Mouse (Mus musculus) liver, postnatal 0 days (tissue): Measurements from ENCODE around the gene Ccdc126.

ENCODE experiments used
- CTCF ChIP-seq: sonication (generic); IDR thresholded peaks from 2 replicates; pipeline ENCODE4 v1.5.1; 2016; ENCODE audit warnings: antibody characterized with exemption, low read depth
- EP300 ChIP-seq: IDR thresholded peaks from 2 replicates; pipeline ENCODE4 v1.6.1; 2016; ENCODE audit warnings: antibody characterized with exemption, low read depth, mild to moderate bottlenecking

DNA sequence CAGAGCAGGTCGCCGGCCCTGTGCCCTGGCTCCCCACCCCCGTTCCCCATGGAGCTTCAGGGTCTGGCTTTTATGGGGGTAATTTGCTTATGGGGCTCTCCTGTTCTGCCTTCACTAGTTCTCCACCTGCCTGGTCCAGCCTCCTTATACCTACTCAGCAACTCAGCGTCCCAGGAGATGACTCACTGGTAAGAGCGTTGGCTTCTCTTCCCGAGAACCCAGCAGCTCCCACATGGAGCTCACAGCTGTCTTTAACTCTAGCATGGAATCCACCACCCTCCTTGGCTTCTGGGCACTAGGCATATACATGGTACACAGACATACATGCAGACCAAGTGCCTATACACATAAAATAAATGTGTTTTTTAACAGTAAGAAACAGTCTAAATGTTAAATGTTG is 20.1 kb downstream of the Ccdc126 start:
- TF ChIP-seq EP300 (no peak), CTCF (no peak)
